Mouse (Mus musculus) liver, embryonic 14.5 days (tissue): Measurements from ENCODE around the gene Slc46a1.

Experiments
- CTCF ChIP-seq: IDR thresholded peaks from 2 replicates; pipeline ENCODE4 v1.5.1; 2016; ENCODE audit warnings: antibody characterized with exemption, low read depth, control low read depth
- EP300 ChIP-seq: IDR thresholded peaks from 2 replicates; pipeline ENCODE4 v1.6.1; 2016; ENCODE audit warnings: antibody characterized with exemption, low read depth

- TF ChIP-seq CTCF, result peak; percentile 68
- no peak for TF ChIP-seq EP300
These were observed 10.2 kb upstream of the Slc46a1 start for GRCm38 (mm10) chr11:78455308-78455707.
